Mouse (Mus musculus): ENCODE data around the gene Hoxd9. TPM values are rescaled to one million over a fixed set of nuclear protein-coding genes. Genes with fewer than 3 reads are reported as not detected.
A peak's percentile ranks its signal among the peaks of the same experiment; 100 is the strongest.

Gene Hoxd9
- total RNA-seq (2014; fragmentation: Nextera tagmentation) (not detected in 2 replicates), total RNA-seq (2017) (not detected in 2 replicates)

DNA sequence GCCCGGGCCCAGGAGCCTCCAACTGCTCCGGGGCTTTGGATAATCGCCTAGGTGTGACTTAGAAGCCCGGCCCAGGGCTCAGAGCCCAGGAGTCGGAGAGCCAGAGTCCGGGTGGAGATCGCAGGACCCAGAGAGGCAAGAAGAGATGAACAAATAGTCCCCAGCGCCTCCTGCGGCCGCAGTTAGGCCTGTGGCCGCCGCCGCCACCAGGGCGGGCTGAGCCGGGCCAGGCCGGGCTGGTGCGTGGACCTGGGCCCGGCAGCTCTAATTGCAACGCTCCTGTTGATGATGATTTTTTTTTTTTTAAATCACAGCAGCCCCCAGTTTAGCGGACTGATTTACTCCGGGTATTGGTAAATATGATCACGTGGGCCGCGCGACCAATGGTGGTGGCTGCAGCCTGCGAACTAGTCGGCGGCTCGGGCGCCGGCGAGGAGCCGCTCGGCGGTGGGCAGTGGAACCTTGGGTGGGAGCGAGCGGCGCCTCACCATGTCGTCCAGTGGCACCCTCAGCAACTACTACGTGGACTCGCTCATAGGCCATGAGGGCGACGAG lies at the start of gene Hoxd9:
Hoxd9 (plus strand) TSS at position 161 of the 555 bp plus-strand sequence.
- ATAC-seq (replicated peaks; ENCODE audit: low FRiP score, low TSS enrichment, poor library complexity, severe bottlenecking) = no peak

DNA sequence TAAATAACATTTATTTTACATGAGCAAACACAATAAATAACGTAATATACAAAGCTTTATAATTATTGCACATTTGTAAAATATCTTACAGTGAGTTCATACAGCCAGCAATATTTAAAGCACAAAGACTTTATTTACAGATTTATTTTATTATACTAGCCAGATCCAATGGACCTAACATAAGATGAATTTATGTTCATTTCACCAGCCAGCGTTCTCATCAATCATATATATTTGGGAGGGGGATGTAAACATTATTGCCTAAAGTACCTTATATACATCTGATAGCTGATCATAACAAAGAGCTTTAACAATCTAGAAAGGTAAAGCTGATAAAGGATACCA lies 44.6 kb upstream of the Hoxd9 start:
- no peak for ATAC-seq (replicated peaks; ENCODE audit: low FRiP score, low TSS enrichment, poor library complexity, severe bottlenecking)

DNA sequence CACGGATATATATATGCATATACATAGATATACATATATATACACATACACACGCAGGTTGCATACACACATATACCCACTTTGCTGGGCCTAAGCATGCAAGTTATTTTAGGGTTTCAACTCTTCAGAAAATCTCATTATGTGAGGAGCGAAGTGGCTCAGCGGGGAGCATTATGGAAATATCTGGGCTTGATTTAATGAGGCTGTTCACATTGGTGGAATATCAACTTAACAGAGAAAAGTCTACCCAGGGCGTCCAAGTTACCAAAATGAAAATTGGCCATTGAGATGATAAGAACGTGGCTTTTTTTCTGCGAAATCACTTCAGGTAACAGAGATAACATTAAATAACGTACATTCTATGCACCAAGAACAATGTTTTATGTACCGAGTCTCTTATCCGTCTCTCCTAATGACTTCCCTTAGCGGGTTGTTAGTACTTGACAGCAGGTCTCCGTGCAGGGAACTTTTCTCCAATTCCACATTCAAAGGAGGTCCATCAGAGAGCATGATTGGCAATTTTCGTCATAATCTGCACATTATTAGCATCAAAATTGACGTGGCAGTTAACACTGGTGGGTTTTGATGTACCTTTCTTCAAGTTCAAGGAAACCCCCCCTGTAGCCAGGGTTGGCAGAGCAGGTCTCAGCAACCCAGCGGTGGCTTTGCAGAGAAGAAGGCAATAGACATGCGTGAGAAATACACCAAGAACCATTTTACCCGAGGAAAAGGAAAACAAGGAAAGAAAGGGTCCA lies 43.6 kb upstream of the Hoxd9 start:
- no peak for ATAC-seq (replicated peaks; ENCODE audit: low FRiP score, low TSS enrichment, poor library complexity, severe bottlenecking)

DNA sequence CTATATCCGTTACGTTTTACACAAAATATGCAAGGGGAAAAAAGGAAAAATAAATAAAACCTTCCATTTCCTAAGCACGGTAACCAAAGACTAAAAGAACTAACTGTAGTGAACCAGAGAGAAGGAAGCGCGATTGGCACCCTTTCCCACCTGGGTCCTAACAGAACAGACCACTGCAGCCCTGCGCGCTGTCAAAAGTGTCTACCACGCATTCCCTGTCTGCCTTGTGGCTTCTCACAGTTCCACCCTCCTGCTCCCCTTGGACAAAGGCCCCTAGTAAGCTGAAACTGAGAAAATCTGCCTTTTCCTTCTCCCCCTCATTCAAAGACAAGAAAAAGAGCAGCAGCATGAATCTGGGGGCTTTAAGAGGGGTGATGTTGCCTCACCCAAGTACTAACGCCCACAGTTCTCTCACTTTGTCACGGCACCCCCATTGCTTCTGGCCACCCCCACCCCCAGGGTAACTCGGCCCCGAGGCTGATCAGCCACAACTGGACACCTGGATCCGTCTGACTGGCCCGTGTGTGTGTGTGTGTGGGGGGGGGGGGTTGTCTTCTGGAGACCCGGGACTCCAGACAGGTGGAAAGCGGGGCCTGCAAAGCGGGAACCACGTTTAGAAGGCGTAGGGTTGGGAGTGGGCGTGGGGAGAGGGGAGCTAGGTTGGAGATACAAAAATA lies 42.6 kb upstream of the Hoxd9 start:
- ATAC-seq (replicated peaks; ENCODE audit: low FRiP score, low TSS enrichment, poor library complexity, severe bottlenecking) = no peak

DNA sequence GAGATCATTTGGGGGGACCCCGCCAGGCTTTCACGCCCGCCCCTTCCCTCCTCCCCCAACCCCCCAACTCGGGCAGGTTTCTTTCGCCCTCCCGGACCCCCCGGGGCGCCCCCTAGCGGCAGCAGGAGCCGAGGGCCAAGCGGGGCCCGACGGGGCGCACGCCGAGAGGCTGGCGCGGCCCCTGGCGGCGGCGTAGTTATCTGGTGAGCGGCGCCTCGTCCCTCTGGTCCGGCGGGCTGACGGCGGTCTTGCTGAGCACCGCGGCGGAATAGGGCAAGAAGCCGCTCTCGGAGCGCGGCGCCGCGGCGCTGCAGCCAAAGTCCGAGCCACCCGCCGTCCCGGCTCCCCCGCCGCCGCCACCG lies 42.1 kb upstream of the Hoxd9 start:
- ATAC-seq (replicated peaks; ENCODE audit: low FRiP score, low TSS enrichment, poor library complexity, severe bottlenecking) = no peak

DNA sequence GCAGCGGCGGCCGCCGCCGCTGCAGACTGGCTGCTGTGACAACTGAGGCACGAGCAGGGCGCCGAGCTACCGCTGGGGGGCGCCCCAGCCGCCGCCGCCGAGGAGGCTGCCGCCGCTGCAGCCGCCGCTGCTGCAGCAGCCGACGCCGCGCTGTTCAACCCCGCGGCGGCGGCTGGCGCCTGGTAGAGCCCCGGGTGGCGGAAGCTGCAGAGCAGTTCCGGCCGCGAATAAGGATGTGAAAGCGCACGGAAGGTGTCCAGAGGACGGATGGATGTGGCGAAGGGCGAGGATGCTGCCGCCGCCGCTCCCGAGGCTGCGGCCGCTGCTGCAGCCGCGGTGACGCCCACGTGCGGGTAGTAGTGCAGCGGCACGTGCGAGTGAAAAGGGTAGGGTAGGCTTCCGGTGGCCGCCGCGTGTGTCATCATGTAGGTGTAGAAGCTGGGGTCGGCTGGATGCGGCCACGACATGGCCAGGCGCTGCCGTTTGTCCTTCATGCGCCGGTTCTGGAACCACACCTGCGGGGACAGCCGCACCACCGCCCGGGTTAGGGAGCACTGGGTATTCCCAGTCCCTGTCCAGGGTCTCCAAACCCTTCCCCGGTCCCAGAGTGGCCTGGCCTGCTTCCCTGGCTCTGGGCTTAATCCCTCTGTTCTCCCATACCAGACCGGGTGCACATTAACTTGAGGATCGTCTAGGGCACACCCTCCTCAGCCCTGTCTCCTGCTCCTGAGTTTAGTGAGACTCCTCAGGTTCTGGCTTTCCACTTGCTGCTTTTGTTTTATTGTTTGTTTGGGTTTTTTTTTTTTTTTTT lies 41.5 kb upstream of the Hoxd9 start:
- no peak for ATAC-seq (replicated peaks; ENCODE audit: low FRiP score, low TSS enrichment, poor library complexity, severe bottlenecking)

DNA sequence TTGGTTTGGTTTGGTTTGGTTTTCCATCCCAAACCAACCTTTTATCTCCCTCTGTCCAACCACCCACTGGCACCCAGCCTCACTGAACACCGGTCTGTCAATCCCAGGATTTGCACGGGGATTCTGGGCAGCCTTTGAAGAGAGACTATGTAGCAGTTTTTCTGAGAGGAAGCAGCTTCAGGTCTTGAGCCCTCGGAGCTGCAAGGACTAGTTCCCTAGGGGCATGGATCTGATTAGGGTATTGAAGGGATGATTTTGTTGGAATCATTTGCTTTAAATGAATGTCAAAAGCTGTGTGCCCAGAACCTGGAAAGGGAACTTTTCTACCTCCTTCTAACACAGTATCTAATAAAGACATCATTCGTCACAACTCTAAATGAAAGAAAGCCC lies 40.9 kb upstream of the Hoxd9 start:
- no peak for ATAC-seq (replicated peaks; ENCODE audit: low FRiP score, low TSS enrichment, poor library complexity, severe bottlenecking)

DNA sequence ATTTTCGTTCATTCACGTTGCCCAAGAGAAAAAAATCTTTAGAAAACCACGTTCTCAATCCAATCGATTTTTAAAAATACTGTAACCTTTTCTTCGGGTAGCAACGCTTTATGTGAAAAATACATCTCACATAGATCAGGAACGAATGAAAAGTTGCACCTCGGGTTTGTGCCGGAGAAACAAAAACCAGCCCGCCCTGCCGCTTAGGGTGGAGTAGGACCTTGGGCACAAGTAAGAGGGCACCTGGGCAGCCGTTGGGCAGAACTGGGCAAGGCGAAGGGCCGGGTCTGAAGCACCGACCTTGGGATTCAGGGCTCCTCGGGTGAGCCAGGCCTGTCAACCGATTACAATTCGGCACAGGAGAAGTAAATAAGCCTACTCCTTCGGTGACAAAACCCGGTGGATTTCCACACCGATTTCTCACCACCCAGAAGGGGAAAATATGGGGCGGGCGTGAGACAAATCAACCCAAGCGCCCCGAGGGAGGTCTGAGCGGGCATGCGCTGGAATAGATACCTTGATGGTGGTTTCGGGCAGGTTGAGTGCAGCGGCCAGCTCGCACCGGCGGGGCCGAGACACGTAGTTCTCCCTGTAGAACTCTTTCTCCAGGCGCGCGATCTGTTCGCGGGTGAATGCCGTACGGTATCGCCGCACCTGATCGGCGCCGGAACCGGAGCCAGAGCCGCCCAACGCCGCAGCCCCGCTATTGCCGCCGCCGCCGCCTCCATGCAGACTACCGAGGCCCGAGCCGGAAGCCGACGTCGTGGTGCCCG lies 40.1 kb upstream of the Hoxd9 start:
- no peak for ATAC-seq (replicated peaks; ENCODE audit: low FRiP score, low TSS enrichment, poor library complexity, severe bottlenecking)

DNA sequence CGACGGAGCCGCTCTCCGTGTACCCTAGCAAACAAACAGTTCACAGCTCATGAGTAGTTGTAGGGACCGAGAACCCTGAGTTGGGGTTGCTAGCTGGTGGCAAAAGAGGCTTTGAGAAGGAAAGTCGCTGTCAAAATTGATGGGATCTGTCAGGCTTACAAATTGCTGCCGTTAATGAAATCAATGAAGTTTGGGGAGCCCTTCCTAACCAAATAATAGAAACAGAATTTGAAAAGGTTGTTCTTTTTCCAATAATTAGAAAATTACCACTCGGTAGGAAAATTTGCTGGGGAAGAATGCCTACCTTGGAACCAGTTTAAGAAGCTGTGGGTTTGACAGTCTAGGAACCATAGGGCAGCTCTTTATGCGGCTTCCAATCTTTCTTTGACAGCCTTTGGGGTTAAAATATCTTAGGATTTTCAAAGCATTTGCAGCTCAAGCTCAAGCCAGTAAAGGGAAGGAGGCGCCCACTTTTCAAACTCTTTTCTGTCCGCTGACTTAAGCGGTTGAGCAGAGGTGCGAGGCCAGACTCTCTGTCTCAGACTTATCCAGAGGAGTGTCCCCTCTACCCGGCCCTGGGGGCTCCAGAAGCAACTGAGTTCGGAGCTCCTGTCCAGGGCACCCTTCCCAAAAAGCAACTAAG lies 39.4 kb upstream of the Hoxd9 start:
- no peak for ATAC-seq (replicated peaks; ENCODE audit: low FRiP score, low TSS enrichment, poor library complexity, severe bottlenecking)

DNA sequence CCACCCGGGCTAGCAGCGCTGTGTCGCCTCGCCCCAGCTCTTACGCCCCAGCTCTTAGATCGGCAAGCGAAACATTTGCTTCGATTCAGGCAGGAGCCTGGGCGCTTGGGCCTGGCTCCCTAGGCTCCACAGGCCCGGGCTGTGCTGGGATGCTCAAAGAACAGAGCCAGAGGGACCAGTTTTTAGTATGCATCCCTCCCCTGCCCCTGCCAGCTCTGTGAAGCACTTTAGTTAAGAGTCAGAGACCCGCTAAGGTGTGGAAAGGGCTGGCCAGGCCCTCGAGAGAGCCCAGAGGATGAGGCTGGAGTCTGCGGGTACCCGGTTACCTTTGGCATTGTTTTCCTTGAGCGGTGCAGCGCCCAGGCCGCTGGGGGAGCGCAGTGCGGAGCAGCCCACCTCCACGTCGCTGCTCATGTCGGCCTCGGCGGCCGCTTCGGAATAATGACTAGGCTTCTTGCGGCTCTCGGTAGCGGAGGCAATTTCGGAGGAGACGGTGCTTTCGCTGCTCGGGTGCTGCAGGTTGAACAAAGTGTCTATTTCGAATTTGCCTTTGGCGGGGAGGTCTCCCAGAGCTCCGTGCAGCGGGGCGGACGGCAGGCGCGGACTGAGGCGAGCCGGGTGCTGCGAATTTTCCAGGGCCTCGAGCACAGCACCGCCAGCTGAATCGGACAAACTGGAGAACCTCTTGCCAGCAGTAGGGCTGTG lies 38.7 kb upstream of the Hoxd9 start:
- ATAC-seq (replicated peaks; ENCODE audit: low FRiP score, low TSS enrichment, poor library complexity, severe bottlenecking) = no peak

DNA sequence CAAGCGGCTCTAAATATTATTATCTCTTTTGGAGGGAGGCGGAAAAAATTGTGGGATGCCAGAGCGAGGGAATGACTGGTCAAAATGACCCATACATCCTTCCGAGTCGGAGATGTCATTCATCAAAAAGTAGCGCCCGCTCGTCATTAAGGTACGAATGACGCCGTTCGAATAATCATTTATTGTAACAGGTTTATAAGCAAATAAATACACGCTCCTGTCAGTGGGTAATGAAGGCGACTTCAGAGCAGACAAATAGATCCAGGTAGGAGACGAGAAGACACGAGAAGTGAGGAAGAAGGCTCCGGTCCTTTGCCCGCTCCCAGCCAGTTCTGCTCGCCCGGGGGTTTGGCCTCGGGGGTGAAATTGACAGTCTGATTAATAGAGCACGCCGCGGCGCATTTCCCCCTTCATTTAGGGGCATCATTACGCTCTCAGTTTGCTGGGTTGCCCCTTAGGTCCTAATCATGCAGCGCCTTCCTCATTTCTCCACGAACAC lies 38.0 kb upstream of the Hoxd9 start, which contains the start of gene Evx2:
Evx2 (minus strand) TSS at position 51 of the 499 bp plus-strand sequence.
- ATAC-seq (replicated peaks; ENCODE audit: low FRiP score, low TSS enrichment, poor library complexity, severe bottlenecking) = no peak

DNA sequence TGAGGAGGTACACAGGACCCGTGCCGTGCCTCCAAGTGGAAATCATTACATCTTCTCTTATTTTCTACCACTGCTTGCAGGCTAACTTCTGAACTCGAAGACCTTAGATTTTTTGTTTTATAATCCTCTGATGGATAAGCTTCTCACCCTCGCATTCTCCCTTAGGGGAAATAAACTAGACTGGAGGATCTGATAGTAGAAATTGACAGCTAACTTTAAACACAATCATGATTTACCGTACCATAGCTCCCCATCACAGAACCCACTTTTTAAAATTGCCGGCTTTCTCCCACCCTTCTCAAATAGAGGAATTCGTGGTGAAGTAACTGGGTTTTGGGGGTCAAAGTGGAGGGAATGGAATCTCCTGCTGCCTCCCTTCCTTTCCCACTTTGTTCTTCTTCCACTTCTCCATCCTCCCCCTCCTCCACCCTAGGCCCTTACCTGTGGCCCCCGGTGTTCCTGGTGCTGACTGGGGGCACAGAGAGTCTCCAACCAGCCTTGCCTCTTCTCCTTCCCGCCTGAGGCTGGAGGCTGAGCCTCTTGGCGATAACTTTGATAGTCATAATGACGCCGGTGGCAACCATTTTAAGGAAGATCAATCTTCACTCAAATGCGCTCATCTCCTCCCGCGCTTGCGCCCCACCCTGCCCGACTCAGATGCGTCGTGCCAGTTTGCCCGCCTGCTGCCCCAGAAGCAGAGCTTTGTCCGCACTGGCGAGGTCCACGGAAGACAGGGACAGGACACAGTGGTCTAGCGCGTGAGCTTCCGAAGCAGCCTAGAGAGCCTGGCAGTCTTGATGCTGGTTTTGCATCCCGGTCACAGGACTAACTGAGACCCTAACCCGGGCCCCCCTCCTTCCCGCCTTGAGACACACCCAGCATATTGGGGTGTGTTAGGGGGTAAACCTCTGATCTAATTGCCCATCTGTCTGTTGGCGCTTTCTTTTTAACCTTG lies 36.8 kb upstream of the Hoxd9 start:
- no peak for ATAC-seq (replicated peaks; ENCODE audit: low FRiP score, low TSS enrichment, poor library complexity, severe bottlenecking)

DNA sequence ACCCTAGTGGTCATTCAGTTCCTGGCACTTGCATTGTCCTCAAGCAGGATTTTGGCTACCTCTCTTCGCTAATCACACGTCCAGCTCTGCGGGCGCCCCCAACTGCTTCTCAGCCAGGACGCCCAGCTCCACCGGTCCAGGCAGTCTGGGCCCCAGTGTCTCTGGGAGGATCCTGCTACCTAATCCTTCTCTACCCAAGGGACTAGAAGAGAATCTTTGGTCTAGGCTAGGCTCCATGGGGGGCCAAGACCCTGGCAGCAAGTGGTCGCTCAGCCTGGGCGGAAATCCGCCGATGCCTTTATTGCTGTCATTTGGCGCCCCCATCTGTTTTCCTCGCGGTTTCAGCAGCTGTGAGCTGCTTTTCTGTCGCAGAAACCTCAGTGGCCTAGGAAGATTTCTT lies 35.8 kb upstream of the Hoxd9 start:
- ATAC-seq (replicated peaks; ENCODE audit: low FRiP score, low TSS enrichment, poor library complexity, severe bottlenecking) = 0 out of 2 replicates have a peak, but pooled peaks have one; percentile 40

DNA sequence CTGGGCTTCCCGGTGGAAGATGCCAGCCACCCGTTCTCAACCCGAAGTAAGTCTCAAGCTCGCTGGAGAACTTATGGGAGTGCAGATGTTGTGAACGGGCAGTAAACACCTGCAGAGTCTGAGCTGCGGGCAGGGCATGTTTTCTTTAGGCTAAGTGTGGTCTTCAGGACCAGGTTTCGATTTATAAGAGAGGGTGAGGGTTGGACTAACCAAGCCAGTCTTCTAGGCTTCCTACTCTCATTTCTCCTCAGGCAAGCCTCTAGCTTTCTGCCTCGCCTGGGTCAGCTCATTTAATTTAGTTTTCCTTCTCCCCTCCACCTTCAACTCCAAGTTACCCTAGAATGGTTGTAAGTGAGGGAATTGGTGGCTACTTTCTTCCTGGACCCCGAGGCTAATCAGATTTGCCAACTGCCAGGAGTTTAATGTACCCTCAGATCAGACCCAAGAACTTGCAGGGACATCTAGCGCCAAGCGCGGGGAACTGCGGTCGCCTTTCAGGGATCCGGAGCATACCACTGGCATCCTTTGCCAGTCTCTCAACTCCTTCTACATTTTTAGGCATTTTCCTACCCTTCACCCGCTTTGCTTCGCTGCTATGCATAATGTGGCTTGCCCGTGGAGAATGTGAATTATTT lies 34.1 kb upstream of the Hoxd9 start:
- ATAC-seq (replicated peaks; ENCODE audit: low FRiP score, low TSS enrichment, poor library complexity, severe bottlenecking) = peak; percentile 68; the same call in 1 of the 2 replicates

DNA sequence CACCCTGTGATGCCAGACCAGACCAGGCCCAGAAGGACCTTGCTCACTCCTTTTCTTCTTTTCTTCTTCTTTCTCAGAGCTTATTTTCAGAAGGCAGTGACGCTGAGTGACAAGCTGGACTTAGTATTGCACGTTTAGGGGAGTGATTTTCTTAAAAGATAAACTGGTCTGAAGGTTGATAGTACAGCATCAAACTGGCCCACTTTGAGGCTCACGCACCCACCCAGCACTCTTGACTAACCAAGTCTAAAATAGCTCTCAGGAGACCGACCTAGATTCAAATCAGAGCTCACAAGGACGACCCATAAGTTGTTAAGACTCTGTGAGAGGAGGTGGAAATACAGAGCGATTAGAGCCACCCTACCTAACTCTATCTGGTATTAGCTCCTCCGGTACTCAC lies 31.1 kb upstream of the Hoxd9 start:
- no peak for ATAC-seq (replicated peaks; ENCODE audit: low FRiP score, low TSS enrichment, poor library complexity, severe bottlenecking)

DNA sequence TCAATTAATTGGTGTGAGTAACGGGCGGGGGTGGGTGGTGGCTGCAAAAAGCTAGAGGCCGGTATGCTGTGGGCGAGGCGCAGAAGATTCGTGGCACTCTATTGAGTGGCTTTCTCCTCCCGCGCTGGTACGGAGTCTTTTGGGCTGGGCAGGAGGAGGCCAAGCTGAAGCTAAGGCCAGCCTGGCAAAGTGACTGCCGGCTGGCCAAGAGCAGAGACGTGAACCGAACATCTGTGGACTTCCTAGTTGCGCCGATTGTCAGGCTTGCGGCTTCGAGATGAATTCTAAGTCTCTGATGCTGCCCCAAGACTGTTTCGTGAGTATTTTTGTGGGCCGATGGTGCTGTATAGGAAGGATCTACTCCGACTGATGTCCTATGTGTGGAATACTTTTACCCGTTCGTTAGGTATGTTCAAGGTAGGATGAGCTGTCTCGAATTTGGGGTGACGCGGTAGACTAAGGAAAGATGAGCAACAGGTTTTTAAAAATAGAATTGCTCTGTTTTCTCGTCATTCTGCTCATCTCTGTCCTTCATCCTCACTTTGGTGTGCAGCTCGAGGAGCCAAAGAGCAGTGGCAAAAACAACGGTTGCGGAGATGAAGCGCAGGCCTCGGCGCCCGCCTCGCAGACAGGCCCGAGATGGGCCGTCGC lies 30.2 kb upstream of the Hoxd9 start:
- no peak for ATAC-seq (replicated peaks; ENCODE audit: low FRiP score, low TSS enrichment, poor library complexity, severe bottlenecking)
